Mouse (Mus musculus) thymus, adult 2 months (tissue): ENCODE results near the gene Large2. TPM values are rescaled to one million over a fixed set of nuclear protein-coding genes. Genes with fewer than 3 reads are reported as not detected.

ENCODE experiments used
- DNase-seq: peaks from one replicate; pipeline ENCODE4 v3.0.0; 2021
- H3K27ac ChIP-seq: fragments of 200-500 bp; 2 replicates; pipeline ENCODE4 v1.5.1; 2012; ENCODE audit warnings: low read length, control low read depth; ENCODE audit not compliant: control insufficient read depth, insufficient read depth
- H3K27me3 ChIP-seq: fragments of 200-500 bp; 2 replicates; pipeline ENCODE4 v1.6.1; 2012; ENCODE audit warnings: mild to moderate bottlenecking, low read length, moderate library complexity, mixed read lengths; ENCODE audit not compliant: control insufficient read depth, insufficient read depth
- H3K36me3 ChIP-seq: fragments of 200-500 bp; 2 replicates; pipeline ENCODE4 v1.6.1; 2012; ENCODE audit warnings: mild to moderate bottlenecking, low read length, moderate library complexity; ENCODE audit not compliant: control insufficient read depth, insufficient read depth
- H3K4me1 ChIP-seq: fragments of 200-500 bp; replicated peaks from 2 replicates; pipeline ENCODE4 v1.6.1; 2012; ENCODE audit warnings: low read length; ENCODE audit not compliant: control insufficient read depth, insufficient read depth
- H3K4me3 ChIP-seq: fragments of 200-500 bp; 2 replicates; pipeline ENCODE4 v1.5.1; 2012; ENCODE audit warnings: mild to moderate bottlenecking, low read length, control low read depth, moderate library complexity; ENCODE audit not compliant: control insufficient read depth, insufficient read depth
- CTCF ChIP-seq: fragments of 200-500 bp; IDR thresholded peaks from 2 replicates; pipeline ENCODE4 v1.5.1; 2012; ENCODE audit warnings: mild to moderate bottlenecking, control low read depth, low read length, moderate library complexity, borderline replicate concordance; ENCODE audit not compliant: control insufficient read depth, poor library complexity, insufficient read depth; ENCODE audit errors: extremely low read depth
- POLR2A ChIP-seq: fragments of 200-500 bp; IDR thresholded peaks from 2 replicates; pipeline ENCODE4 v1.6.1; 2012; ENCODE audit warnings: mild to moderate bottlenecking, low read length, control low read depth, moderate library complexity; ENCODE audit not compliant: control insufficient read depth, poor library complexity, insufficient read depth; ENCODE audit errors: extremely low read depth
- WGBS: fragments of 180-500 bp; shearing (Covaris S2); methylation state at CpG from one replicate; pipeline ENCODE4 v1.1.7; 2018; 5-methylcytosine and 5-hydroxymethylcytosine counted together
- polyA plus RNA-seq: library from polyadenylated mRNA; depleted of rRNA; stranded (reverse); fragments of >200 nt; gene quantifications from 2 replicates; pipeline ENCODE4 v1.2.3, GENCODE M21; 2012

The Large2 gene
- polyA plus RNA-seq, 1 experiment = 13.9 TPM

DNA sequence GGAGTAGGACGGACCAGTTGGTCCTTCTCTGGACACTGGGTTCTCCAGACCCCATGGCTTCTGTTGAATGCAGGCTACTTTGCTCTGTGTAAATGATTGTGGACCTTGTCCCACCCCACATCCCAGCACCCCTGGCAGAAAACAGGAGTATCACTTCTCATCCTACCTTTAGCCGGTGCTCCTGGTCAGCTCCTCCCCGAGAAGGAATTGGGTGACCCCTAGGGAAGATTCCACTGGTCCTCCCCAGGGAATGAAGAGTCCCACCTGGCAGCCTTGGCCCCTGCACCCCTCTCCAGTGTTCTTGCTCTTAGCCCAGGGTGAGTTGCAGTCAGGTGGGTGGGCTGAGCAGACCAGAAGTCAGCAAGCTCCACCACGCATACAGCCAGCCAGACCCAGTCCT, 10.6 kb downstream of the Large2 start:
- 97% methylated on average over 4 of the region's 4 CpGs for WGBS
- TF ChIP-seq CTCF (no peak), POLR2A (no peak)
- no peak for DNase-seq
- Histone ChIP-seq H3K4me1 (peaks cover 6% of the 10 kb centered on the region; the same call in 1 of the 2 replicates), H3K27me3 (no peaks in the 10 kb centered on the region), H3K36me3 (peaks cover 13% of the 10 kb centered on the region), H3K27ac (no peak overlapping the region), H3K4me3 (no peak overlapping the region)

DNA sequence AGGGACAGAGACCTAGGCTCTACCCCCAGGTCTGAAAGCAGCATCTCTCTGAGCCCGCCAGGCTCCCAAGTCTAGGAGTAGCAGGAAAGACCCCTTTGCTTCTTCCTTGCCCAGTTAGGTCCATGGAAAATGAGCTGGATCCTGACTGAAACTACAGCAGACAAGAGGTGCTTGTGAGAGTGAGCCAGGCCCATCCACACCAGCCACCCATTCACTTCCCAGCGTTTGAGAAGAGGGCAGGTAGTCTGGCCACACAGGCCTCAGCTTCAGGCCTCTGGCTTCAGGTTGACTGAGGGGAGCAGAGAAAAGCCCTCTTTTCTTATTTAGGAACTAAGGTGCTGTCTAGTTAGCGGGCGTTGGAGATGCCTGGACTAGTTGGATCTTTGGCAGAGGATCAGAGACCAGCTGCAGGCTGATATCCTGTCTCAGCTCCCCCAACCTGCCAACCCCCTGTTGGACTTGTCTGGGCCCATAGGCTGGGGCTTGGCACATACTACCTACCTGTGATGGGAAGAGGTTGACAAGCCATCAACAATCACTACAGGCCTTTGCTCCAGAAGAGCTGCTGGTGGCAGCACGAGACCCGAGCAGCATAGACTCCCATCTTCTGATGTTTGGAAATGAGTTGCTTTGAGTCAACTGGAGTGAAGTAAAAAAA, 12.0 kb downstream of the Large2 start:
- Histone ChIP-seq H3K4me3 (no peak overlapping the region), H3K27me3 (no peaks in the 10 kb centered on the region), H3K36me3 (peaks cover 24% of the 10 kb centered on the region), H3K4me1 (peaks cover 6% of the 10 kb centered on the region; the same call in 1 of the 2 replicates), H3K27ac (no peak overlapping the region)
- TF ChIP-seq POLR2A (no peak), CTCF (no peak)
- WGBS = 96% methylated on average over 6 of the region's 6 CpGs
- no peak for DNase-seq

DNA sequence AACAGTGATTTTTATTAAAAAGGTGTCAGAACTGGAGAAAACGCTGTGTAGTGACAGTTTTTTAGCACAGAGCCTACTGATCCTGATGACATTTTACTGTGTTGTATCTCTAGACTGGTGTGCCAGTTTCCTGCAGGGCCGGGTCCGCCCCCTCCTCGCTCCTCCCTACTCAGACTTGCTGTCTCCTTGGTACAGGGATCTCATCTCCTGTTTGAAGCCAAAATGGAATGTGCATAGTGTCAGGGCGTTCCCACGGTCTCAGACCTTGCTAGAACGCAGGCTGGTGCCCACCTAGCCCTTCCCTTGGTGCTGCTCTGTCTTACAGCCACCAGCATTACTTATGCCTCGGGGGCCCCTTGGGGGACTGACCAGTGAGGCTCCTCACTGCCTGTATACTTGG, 12.9 kb downstream of the Large2 start:
- Histone ChIP-seq H3K27ac (no peak overlapping the region), H3K27me3 (no peaks in the 10 kb centered on the region), H3K4me3 (no peak overlapping the region), H3K36me3 (peaks cover 32% of the 10 kb centered on the region), H3K4me1 (no peaks in the 10 kb centered on the region)
- WGBS = 95% methylated on average over 8 of the region's 8 CpGs
- no peak for TF ChIP-seq CTCF
- no peak for TF ChIP-seq POLR2A
- no peak for DNase-seq

DNA sequence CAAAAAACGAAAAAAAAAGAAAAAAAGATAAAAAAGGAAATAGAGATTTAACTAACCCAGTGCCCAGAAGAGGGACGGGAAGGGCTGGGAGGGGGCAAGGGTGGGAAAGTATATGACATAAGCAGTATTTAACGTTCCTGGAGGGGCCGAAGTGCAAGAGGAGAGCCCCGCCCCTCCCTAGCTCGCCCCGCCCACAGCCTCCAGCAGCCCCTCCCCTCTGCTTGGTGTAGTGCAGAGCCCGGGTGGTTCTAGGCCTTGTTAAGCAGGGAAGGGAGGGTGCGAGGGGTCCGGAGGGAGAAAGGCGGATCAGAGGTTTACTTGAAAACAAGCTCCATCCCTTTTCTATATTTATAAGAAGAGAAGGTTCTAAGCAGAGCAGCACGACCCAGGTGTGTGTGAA, 13.8 kb downstream of the Large2 start:
- 75% methylated on average over 12 of the region's 12 CpGs for WGBS
- Histone ChIP-seq H3K27ac (no peak overlapping the region), H3K36me3 (peaks cover 35% of the 10 kb centered on the region), H3K4me1 (no peaks in the 10 kb centered on the region), H3K27me3 (no peaks in the 10 kb centered on the region), H3K4me3 (no peak overlapping the region)
- DNase-seq = no peak
- no peak for TF ChIP-seq CTCF

DNA sequence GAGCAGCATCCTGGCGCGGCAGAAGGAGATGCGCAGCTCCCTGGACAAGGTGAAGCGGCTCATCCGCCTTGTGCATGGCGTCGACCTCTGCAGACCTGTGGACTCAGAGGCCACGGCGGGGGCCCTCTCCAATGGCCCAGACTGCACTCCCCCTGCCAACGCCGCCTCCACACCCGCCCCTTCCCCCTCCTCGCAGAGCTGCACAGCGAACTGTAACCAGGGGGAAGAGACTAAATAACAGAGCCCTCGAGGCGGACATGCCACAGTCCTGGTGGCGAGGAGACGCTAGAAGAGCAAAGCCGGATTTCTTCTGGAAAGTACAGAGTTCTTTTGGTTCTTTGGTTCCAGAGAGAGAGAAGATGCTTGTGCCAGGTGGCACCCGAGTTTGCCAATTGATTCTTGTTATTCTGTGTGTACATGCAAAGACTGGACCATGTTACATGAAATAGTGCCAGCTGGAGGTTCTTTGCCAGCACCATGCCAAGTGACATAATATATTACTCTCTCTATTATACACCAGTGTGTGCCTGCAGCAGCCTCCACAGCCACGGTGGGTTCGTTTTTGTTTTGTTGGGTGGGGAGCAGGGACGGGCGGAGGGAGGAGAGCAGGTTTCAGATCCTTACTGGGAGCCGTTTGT, 14.4 kb downstream of the Large2 start:
- no peak overlapping the region for H3K27ac ChIP-seq
- TF ChIP-seq POLR2A (no peak), CTCF (no peak)
- H3K4me3 ChIP-seq = no peak overlapping the region
- no peaks in the 10 kb centered on the region for H3K4me1 ChIP-seq
- no peaks in the 10 kb centered on the region for H3K27me3 ChIP-seq
- WGBS = 95% methylated on average over 25 of the region's 25 CpGs
- peaks cover 35% of the 10 kb centered on the region for H3K36me3 ChIP-seq
- DNase-seq = no peak

DNA sequence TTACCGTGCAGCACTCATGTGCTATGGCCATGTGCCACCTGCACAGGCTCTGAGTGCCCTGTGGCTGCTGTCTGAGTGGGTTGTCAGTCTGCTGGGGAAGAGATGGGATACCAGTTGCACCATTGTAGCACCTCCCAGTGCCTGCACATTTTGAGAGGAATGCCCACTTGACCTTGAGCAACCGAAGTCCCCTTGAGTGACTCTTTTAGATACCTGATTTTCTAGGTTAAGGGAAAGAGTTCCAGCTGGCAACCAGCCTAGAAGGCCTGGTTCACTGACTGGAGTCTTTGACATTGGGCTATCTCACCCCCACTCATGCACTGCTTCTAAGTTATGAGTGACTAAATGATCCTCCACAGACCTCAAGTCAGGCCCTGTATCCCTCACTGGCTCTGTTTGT, 15.4 kb downstream of the Large2 start:
- 93% methylated on average over 2 of the region's 2 CpGs for WGBS
- Histone ChIP-seq H3K4me1 (no peaks in the 10 kb centered on the region), H3K36me3 (peaks cover 35% of the 10 kb centered on the region), H3K27ac (no peak overlapping the region), H3K27me3 (no peaks in the 10 kb centered on the region), H3K4me3 (no peak overlapping the region)
- TF ChIP-seq POLR2A (no peak), CTCF (no peak)
- DNase-seq = no peak
